Mouse (Mus musculus) forebrain, embryonic 12.5 days (tissue): ENCODE measurements at regions not wholly inside any gene's neighbourhood (a gene's known extent, or its start where the extent isn't known, plus 50 kb on each side); places are given as distances from the start of the nearest gene placed in this dataset.

Source experiments
- ATAC-seq: fragments of 200-750 bp; cut with Nextera tagmentation; 2 replicates; pipeline ENCODE4 v1.8.0; 2017; ENCODE audit warnings: moderate TSS enrichment; ENCODE audit not compliant: low FRiP score
- H3K27ac ChIP-seq: fragments of 300-500 bp; sonication (generic); 2 replicates; pipeline ENCODE4 v1.5.1; 2016; ENCODE audit warnings: mild to moderate bottlenecking
- H3K27me3 ChIP-seq: fragments of 300-500 bp; sonication (generic); 2 replicates; pipeline ENCODE4 v1.6.1; 2016; ENCODE audit warnings: mild to moderate bottlenecking
- H3K36me3 ChIP-seq: fragments of 300-500 bp; sonication (generic); replicated peaks from 2 replicates; pipeline ENCODE4 v1.6.1; 2016; ENCODE audit warnings: mild to moderate bottlenecking
- H3K4me1 ChIP-seq: fragments of 300-500 bp; sonication (generic); 2 replicates; pipeline ENCODE4 v1.6.1; 2016
- H3K4me2 ChIP-seq: fragments of 300-500 bp; sonication (generic); 2 replicates; pipeline ENCODE4 v1.6.1; 2016; ENCODE audit warnings: mild to moderate bottlenecking, moderate library complexity
- H3K4me3 ChIP-seq: fragments of 300-500 bp; sonication (generic); replicated peaks from 2 replicates; pipeline ENCODE4 v1.5.1; 2016; ENCODE audit warnings: mild to moderate bottlenecking
- H3K9ac ChIP-seq: fragments of 300-500 bp; sonication (generic); 2 replicates; pipeline ENCODE4 v1.6.1; 2016; ENCODE audit warnings: mild to moderate bottlenecking
- H3K9me3 ChIP-seq: fragments of 300-500 bp; sonication (generic); 2 replicates; pipeline ENCODE4 v1.6.1; 2016
- WGBS: fragments of 180-500 bp; shearing (Covaris S2); methylation state at CpG from one replicate; pipeline ENCODE4 v1.1.7; 2016; 5-methylcytosine and 5-hydroxymethylcytosine counted together

DNA sequence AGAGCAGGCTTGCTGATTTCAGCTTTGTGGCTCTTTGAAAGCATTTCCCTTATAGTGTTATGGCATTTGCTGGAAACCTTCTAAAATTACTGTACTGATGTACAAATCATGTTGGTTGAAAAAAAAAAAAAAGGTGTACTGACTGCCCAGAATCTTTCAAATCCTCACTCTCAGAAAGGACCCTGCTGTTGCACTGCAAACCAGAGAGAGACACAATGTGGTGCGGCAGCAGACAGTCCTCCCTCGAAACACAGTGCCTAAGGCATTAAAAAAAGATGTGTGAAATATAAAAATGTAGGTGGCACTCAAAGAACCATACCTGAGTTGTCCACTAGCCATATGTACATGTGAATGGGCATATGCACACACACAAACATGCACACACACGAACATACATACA is 128.3 kb downstream of the Actr3 start:
- Histone ChIP-seq H3K27ac (no peak overlapping the region), H3K4me2 (no peak overlapping the region), H3K9ac (no peak overlapping the region), H3K27me3 (no peaks in the 10 kb centered on the region), H3K9me3 (no peaks in the 10 kb centered on the region), H3K4me3 (no peak overlapping the region), H3K4me1 (no peaks in the 10 kb centered on the region), H3K36me3 (no peaks in the 10 kb centered on the region)
- ATAC-seq: no peak
- WGBS: 85% methylated on average over 3 of the region's 3 CpGs

DNA sequence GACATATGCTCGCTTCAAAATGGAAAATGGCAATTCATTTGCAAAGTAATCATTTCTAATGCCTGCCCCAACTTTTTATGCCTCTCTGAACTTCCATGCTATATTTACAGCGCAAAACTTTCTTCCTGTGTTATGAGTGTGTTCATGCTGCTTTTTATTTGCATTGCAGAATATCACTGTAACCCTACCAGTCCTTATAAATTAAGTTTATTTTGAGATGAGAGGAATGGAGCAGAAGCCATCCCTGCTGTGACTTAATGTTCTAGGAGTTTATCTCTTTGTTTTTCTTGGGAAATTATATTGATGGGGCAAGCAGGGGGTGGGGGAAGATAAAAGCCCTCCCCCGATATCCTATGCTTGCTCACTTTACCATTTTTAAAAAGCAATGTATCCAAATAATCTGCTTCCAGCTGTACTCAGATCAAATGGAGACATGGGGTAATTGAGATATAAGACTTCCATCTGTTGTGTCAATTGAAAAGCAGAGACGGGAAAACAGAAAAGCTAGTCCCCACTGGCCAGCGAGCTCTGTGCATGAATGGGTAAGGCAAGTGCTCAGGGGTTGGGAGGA is 136.9 kb downstream of the Actr3 start:
- ATAC-seq: no peak
- no peaks in the 10 kb centered on the region for H3K36me3 ChIP-seq
- H3K9me3 ChIP-seq: no peaks in the 10 kb centered on the region
- 89% methylated on average over 5 of the region's 5 CpGs for WGBS
- no peaks in the 10 kb centered on the region for H3K4me1 ChIP-seq
- no peaks in the 10 kb centered on the region for H3K27me3 ChIP-seq
- H3K4me3 ChIP-seq: no peak overlapping the region
- H3K27ac ChIP-seq: no peak overlapping the region
- no peak overlapping the region for H3K4me2 ChIP-seq
- H3K9ac ChIP-seq: no peak overlapping the region

DNA sequence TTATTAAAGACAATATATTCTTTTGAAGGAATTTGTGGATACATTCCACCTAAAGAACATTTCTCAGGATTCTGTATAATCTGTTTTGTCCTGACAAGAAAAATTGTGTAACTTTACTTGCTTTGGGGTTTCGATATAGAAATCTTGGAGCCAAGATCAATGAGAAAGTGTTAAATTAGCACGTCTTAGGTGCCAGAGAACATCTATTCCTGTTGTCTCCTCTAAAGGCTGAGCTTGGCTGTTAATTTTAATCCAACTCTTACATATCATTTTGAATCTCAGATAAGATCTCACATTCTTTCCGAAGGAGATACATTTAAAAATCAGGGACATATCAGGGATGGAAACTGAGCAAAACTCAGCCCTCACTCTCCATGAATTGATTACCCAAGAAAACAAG is 139.9 kb downstream of the Actr3 start:
- no peaks in the 10 kb centered on the region for H3K4me1 ChIP-seq
- no peak overlapping the region for H3K4me2 ChIP-seq
- 91% methylated on average over 3 of the region's 3 CpGs for WGBS
- H3K27me3 ChIP-seq: no peaks in the 10 kb centered on the region
- ATAC-seq: no peak
- H3K27ac ChIP-seq: no peak overlapping the region
- no peaks in the 10 kb centered on the region for H3K36me3 ChIP-seq
- H3K9ac ChIP-seq: no peak overlapping the region
- no peaks in the 10 kb centered on the region for H3K9me3 ChIP-seq
- H3K4me3 ChIP-seq: no peak overlapping the region

DNA sequence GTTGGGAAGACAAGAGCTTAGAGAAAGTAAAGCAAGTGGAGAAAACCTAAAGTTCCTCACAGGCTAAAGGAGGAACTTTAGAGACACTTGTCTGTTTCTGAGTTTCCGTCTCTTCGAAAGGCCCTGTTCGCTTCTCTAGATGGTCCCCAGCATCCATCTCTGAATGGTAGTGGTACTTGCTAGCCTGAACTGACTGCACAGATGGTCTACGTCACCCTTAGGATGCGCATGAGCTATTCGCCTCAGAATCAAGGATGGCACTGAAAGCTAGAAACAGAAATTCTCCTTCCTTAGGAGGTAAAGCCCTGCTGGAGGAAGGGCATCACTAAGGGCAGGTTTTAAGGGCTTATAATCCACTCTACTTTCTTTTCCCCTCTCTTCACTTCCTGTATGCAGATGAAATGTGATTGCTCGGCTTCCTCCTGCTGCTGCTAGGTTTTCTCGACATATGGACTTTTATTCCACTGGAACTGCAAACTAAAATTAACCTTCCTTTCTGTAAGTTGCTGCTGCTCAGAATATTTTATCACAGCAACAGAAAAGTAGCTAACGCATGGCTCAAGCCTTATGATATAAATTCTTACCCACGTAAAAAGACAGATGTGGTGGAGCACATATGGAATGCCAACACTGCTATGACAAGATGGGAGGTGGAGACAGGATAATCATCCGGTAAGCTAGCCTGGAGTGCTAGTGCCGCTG is 145.1 kb downstream of the Actr3 start:
- no peaks in the 10 kb centered on the region for H3K4me1 ChIP-seq
- no peak overlapping the region for H3K4me3 ChIP-seq
- 91% methylated on average over 12 of the region's 12 CpGs for WGBS
- no peaks in the 10 kb centered on the region for H3K27me3 ChIP-seq
- no peak overlapping the region for H3K27ac ChIP-seq
- H3K4me2 ChIP-seq: no peak overlapping the region
- ATAC-seq: no peak
- no peaks in the 10 kb centered on the region for H3K9me3 ChIP-seq
- no peak overlapping the region for H3K9ac ChIP-seq
- H3K36me3 ChIP-seq: no peaks in the 10 kb centered on the region

DNA sequence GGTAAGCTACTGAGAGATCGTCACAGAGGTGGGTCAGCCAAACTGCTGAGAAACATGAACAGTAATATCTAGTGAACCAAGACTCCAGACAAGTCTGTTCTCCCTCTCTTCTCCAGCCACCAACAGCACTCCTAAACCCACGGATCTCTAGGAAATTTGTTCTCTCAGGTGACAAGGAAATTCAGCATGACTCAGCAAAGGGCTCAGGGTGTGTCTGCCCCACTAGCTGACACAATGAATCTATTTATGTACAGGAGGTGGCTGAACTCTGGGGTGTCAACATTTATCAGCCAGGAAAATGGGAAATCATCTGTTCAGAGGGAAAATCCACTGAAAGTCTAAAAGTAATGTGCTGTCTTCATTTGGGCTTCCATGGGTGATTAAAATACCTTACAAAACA is 149.2 kb downstream of the Actr3 start:
- Histone ChIP-seq H3K9me3 (no peaks in the 10 kb centered on the region), H3K4me2 (no peak overlapping the region), H3K9ac (no peak overlapping the region), H3K36me3 (no peaks in the 10 kb centered on the region), H3K27me3 (no peaks in the 10 kb centered on the region), H3K27ac (no peak overlapping the region), H3K4me3 (no peak overlapping the region), H3K4me1 (no peaks in the 10 kb centered on the region)
- no peak for ATAC-seq
- WGBS: 75% methylated on average over 2 of the region's 2 CpGs

DNA sequence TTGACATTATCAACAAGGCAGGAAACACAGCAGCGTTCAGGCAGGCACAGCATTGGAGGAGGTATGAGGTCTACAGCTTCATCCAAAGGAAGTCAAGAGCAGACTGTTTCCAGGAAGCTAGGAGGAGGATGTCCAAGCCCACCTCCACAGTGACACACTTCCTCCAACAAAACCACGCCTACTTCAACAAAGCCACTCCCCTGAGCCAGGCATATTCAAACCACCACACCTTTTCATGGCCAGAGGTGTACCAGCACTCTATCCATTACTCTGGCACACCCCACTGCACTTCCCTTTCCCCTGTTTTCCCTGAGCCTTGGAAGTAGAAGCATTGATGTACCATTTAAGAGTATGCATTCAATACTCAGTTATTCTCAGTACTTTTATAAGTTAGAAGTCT is 150.8 kb downstream of the Actr3 start:
- H3K4me3 ChIP-seq: no peak overlapping the region
- no peaks in the 10 kb centered on the region for H3K4me1 ChIP-seq
- H3K36me3 ChIP-seq: no peaks in the 10 kb centered on the region
- no peaks in the 10 kb centered on the region for H3K9me3 ChIP-seq
- WGBS: 70% methylated on average over 2 of the region's 2 CpGs
- ATAC-seq: no peak
- H3K4me2 ChIP-seq: no peak overlapping the region
- H3K27me3 ChIP-seq: no peaks in the 10 kb centered on the region
- H3K9ac ChIP-seq: no peak overlapping the region
- H3K27ac ChIP-seq: no peak overlapping the region

DNA sequence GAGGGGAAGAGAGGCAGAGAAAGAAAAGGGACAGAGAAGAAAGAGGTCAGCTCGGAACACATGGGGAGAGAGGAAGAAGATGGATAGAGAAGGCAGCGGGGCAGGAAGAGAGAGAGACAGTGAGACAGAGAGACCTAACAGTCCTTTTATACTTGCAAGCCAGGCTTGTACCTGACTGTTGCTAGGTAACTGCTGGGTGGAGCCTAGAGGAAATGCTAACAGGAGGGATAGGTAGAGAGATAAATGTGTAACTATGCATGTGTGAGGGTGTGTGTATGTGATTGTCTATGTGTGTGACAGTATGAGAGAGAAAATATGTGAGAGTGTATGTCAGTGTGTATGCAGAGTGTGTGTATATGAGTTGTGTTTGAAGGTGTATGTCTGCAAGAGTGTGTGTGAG is 161.8 kb downstream of the Actr3 start:
- Histone ChIP-seq H3K36me3 (no peaks in the 10 kb centered on the region), H3K27ac (no peak overlapping the region), H3K27me3 (no peaks in the 10 kb centered on the region), H3K4me2 (no peak overlapping the region), H3K4me1 (no peaks in the 10 kb centered on the region; the same call in 1 of the 2 replicates), H3K9me3 (no peaks in the 10 kb centered on the region), H3K4me3 (no peak overlapping the region), H3K9ac (no peak overlapping the region)
- 52% methylated on average over 2 of the region's 2 CpGs for WGBS
- ATAC-seq: no peak

DNA sequence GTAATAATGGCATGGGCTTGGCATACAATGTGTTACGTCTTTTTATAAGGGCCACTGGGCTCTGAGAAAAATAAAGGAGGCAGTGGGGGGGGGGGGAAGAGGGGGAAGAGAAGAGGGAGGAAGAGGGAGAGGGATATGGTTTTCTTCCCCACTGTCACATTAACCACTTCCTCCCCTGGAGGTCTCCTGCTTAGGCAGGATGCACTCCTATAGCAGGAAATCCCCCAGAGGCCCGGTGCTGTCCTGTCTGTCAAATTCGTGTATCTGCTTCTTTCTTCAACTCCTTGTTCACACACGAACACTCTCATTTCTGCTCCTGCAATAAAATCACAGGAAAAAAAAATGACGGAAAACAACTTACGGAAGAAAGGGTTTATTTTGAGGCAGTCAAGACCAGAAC is 171.8 kb downstream of the Actr3 start:
- ATAC-seq: no peak

DNA sequence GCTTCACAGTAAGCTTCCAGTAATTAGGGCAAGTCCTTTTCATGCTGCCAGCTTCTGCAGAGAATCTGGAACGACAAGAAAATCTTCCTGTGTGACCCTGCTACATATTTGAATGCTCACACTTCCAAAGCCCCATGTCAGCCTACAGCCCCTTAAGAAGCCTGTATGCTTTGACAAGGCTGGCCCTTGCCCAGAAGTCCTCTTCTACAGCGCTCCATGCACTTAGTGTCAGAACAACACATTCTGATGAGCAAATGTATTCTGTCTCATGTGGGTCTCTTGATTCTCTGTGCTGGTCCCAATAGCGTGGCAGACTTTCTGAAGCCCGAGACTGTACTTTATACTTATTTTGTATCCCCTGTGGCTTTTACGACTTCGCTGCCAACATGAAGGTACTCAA is 172.5 kb downstream of the Actr3 start:
- Histone ChIP-seq H3K27ac (no peak overlapping the region), H3K4me1 (no peaks in the 10 kb centered on the region), H3K4me3 (no peak overlapping the region), H3K9ac (no peak overlapping the region), H3K4me2 (no peak overlapping the region), H3K36me3 (no peaks in the 10 kb centered on the region), H3K9me3 (no peaks in the 10 kb centered on the region), H3K27me3 (no peaks in the 10 kb centered on the region)
- ATAC-seq: no peak
- WGBS: 75% methylated on average over 6 of the region's 6 CpGs

More for the DNA sequence above, 171.8 kb downstream of the Actr3 start:
- 80% methylated on average over 6 of the region's 6 CpGs for WGBS
- no peak overlapping the region for H3K4me3 ChIP-seq
- H3K4me2 ChIP-seq: no peak overlapping the region
- no peaks in the 10 kb centered on the region for H3K36me3 ChIP-seq
- no peak overlapping the region for H3K9ac ChIP-seq
- no peak overlapping the region for H3K27ac ChIP-seq
- no peaks in the 10 kb centered on the region for H3K27me3 ChIP-seq
- no peaks in the 10 kb centered on the region for H3K4me1 ChIP-seq
- H3K9me3 ChIP-seq: no peaks in the 10 kb centered on the region

DNA sequence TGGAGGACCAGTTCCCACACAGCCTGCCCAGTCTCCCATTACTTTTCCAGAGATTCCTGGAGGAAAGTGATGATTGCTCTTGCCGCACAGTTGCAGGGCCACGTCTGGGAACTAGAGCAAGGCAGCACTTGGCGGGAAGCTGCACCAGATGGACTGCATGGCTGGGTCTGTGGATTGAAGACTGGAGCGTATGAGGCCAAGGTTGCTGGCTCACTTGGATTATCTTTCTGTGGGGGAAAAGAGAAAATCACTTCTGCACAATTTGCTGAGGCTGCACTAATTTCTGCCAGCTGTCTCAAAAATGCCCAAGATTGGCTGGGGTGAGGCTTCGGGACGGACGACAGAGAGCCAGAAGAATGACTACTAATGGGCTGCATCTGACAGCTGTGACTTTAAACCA is 193.2 kb downstream of the Actr3 start:
- Histone ChIP-seq H3K9me3 (no peaks in the 10 kb centered on the region), H3K4me2 (no peak overlapping the region), H3K4me3 (no peak overlapping the region), H3K9ac (no peak overlapping the region), H3K36me3 (no peaks in the 10 kb centered on the region), H3K27ac (no peak overlapping the region), H3K27me3 (no peaks in the 10 kb centered on the region), H3K4me1 (no peaks in the 10 kb centered on the region)
- 92% methylated on average over 7 of the region's 7 CpGs for WGBS
- no peak for ATAC-seq

DNA sequence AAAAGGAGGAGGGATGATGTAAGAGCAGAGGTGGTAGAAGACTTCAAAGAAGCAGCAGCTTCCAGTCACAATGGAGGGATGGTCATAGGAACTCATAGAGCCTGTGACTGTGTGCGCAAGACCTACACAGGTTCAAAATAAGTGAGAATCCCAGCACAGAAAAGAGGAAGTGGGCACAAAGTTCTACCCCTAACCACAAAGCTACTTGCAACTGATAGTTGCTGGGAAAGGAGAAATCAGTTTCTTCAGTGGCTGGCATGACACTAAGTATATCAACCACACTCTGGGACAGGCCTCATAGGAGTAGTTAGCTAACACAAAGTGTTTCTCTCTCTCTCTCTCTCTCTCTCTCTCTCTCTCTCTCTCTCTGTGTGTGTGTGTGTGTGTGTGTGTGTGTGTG is 193.8 kb downstream of the Actr3 start:
- no peaks in the 10 kb centered on the region for H3K27me3 ChIP-seq
- 95% methylated on average over 1 of the region's 1 CpGs for WGBS
- no peaks in the 10 kb centered on the region for H3K36me3 ChIP-seq
- no peak overlapping the region for H3K4me3 ChIP-seq
- H3K9ac ChIP-seq: no peak overlapping the region
- H3K4me2 ChIP-seq: no peak overlapping the region
- H3K27ac ChIP-seq: no peak overlapping the region
- no peak for ATAC-seq
- no peaks in the 10 kb centered on the region for H3K9me3 ChIP-seq
- no peaks in the 10 kb centered on the region for H3K4me1 ChIP-seq

DNA sequence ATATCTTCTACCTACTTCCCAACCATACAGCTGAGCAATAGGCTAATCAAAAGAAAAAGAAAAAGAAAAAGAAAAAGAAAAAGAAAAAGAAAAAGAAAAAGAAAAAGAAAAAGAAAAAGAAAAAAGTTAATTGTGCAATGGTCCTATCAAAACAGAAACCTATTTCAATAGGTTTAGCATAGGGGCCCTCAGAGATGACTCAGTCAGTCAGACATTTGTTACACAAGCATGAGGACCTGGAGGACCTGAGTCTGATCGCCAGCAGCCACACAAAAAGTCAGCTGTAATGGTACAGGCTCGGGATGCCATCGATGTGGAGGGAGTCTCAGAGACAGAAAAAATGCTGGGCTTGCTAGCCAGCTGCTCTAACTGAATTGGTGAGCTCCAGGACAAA is 197.9 kb downstream of the Actr3 start:
- Histone ChIP-seq H3K9ac (no peak overlapping the region), H3K27me3 (no peaks in the 10 kb centered on the region), H3K4me3 (no peak overlapping the region), H3K36me3 (no peaks in the 10 kb centered on the region), H3K27ac (no peak overlapping the region), H3K4me1 (no peaks in the 10 kb centered on the region), H3K9me3 (no peaks in the 10 kb centered on the region), H3K4me2 (no peak overlapping the region)
- WGBS: 90% methylated on average over 3 of the region's 3 CpGs
- no peak for ATAC-seq

DNA sequence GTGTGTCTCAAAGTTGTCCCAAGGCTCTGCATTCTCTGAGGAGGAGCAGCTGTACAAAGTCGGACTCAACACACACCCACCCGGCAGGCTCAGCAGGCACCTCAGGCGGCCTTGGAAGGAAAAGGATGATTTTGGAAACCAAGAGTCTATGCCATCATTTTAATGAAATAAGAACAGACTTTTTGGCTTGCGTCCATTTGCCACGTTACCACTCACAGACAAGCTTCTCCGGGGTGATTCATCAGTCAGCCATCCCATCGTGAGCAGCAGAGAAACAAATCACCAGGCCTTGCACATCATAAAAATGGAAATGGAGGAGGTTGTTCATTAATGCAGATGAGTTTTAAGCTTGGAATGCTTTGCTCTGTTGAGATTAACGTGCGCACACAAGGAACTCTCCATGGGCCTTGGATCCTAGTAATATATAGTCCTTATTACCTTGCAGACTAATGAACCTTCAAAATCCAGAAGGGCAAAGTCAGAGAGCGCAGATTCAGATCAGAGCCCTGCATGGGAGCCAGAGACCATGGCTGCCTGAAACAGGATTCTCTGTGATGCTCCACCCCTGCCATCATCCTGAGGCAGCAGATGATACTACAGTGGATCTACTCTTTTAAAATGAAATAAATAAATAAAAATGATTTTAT is 198.5 kb downstream of the Actr3 start:
- no peak overlapping the region for H3K9ac ChIP-seq
- no peak for ATAC-seq
- H3K4me2 ChIP-seq: no peak overlapping the region
- 90% methylated on average over 10 of the region's 10 CpGs for WGBS
- no peak overlapping the region for H3K4me3 ChIP-seq
- no peaks in the 10 kb centered on the region for H3K36me3 ChIP-seq
- no peaks in the 10 kb centered on the region for H3K27me3 ChIP-seq
- no peaks in the 10 kb centered on the region for H3K4me1 ChIP-seq
- no peaks in the 10 kb centered on the region for H3K9me3 ChIP-seq
- H3K27ac ChIP-seq: no peak overlapping the region
